Mouse (Mus musculus) C2C12 (cell line): Measurements from ENCODE around the gene Cryab.

Experiments
- CTCF ChIP-seq: IDR thresholded peaks from one replicate; pipeline ENCODE4 v1.5.1; 2011; ENCODE audit not compliant: control insufficient read depth, insufficient read depth, insufficient read length
- MAX ChIP-seq: IDR thresholded peaks from one replicate; pipeline ENCODE4 v1.6.1; 2011; ENCODE audit warnings: mild to moderate bottlenecking, control low read depth
- MYOG ChIP-seq: IDR thresholded peaks from one replicate; pipeline ENCODE4 v1.6.1; 2011; ENCODE audit not compliant: control insufficient read depth, insufficient read length; ENCODE audit errors: extremely low read depth

DNA sequence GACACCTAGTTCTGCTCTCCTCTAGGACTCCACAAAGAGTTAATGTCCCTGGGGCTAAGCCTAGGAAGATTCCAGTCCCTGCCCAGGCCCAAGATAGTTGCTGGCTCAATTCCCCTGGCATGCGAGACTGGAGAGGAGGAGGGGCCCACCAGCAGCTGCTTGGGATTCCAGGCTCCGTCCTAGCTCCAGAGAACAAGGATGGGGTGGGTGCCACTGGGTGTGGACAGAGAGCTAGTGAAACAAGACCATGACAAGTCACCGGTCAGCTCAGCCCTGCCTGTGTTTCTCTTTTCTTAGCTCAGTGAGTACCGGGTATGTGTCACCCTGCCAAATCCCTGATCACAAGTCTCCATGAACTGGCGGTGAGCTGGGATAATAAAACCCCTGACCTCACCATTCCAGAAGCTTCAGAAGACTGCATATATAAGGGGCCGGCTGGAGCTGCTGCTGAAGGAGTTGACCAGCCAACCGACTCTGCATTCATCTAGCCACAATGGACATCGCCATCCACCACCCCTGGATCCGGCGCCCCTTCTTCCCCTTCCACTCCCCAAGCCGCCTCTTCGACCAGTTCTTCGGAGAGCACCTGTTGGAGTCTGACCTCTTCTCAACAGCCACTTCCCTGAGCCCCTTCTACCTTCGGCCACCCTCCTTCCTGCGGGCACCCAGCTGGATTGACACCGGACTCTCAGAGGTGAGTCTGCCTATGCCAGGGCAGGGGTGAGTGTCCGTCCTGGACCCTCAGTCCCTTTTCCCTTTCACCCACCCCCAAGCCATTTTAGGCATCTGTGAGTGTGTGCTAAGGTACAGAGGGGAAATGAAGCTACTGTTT lies 1.9 kb downstream of the Cryab start:
- TF ChIP-seq CTCF, result no peak
- no peak for TF ChIP-seq MYOG
- no peak for TF ChIP-seq MAX
